Comparison of ENCODE assay signal across 22 mouse cellular contexts in the genomic region with DNA sequence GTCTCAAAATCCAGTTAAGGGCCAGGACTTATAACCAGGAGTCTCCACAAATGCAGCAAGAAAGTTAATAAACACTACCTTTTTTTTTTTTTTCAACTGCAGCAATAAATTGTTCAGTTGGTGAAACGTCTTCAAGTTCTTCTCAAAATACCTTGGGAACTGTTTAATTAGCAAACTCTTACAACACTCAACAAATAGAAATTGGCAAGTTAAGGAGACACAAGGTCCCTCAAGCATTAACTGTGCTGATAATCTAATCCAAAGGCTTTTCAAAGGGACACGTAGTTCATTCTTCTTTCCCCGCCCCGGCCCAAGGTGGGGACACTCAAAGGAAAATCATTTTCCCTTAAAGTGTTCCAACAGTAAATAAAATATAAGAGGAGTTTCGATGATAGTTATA.
"Had no signal": no experiment of that assay in that cellular context is flagged by ENCODE, and none has a peak within 500 bp of the region (broad histone marks: within the 10 kb centered on the region; RNA-seq: fewer than 3 reads in every experiment).

No protein-coding gene starts in this region.

- H3K9me3 ChIP-seq: heart, embryonic 10.5 days; heart, embryonic 12.5 days; hindbrain, embryonic 10.5 days; hindbrain, embryonic 12.5 days; limb, embryonic 13.5 days; limb, embryonic 15.5 days had no signal

- H3K36me3 ChIP-seq: heart, embryonic 10.5 days; heart, embryonic 12.5 days; hindbrain, embryonic 10.5 days; hindbrain, embryonic 12.5 days; limb, embryonic 13.5 days; limb, embryonic 15.5 days had no signal

- H3K27ac ChIP-seq: gastrocnemius, adult 2 months; heart, embryonic 10.5 days; hindbrain, embryonic 10.5 days; hindbrain, embryonic 12.5 days; hindbrain, embryonic 14.5 days; kidney, postnatal 0 days; limb, embryonic 13.5 days; limb, embryonic 15.5 days had no signal

- ATAC-seq: hindbrain, embryonic 16.5 days had no signal

- H3K27me3 ChIP-seq: hindbrain, embryonic 12.5 days; limb, embryonic 15.5 days had no signal

- H3K9ac ChIP-seq: heart, embryonic 12.5 days; hindbrain, embryonic 12.5 days; hindbrain, embryonic 14.5 days; limb, embryonic 13.5 days; limb, embryonic 15.5 days had no signal

- H3K4me3 ChIP-seq: gastrocnemius, adult 2 months; heart, embryonic 10.5 days; heart, embryonic 12.5 days; hindbrain, embryonic 10.5 days; hindbrain, embryonic 12.5 days; limb, embryonic 13.5 days; limb, embryonic 15.5 days had no signal

- H3K4me2 ChIP-seq: heart, embryonic 12.5 days; hindbrain, embryonic 12.5 days; hindbrain, embryonic 14.5 days; limb, embryonic 13.5 days; limb, embryonic 15.5 days had no signal

- DNase-seq: gastrocnemius, adult 2 months; gastrocnemius, postnatal 10 days; gastrocnemius, postnatal 25 days; heart, adult 18-20 months; heart, postnatal 10 days; heart, postnatal 4 days; kidney, adult 11 months; kidney, adult 2 months; kidney, postnatal 14 days; kidney, postnatal 36 days; layer of hippocampus, adult 9-11 months; layer of hippocampus, postnatal 36 days; left cerebral cortex, postnatal 4 days had no signal
